Mouse (Mus musculus) MEL (cell line): Measurements from ENCODE around the gene Entr1. TPM values are rescaled to one million over a fixed set of nuclear protein-coding genes. Genes with fewer than 3 reads are reported as not detected.

Source experiments
- DNase-seq: peaks from one replicate; pipeline ENCODE4 v3.0.0; 2011; ENCODE audit warnings: low read depth, low spot score
- H3K27ac ChIP-seq: 2 replicates; pipeline ENCODE4 v1.5.1; 2012; ENCODE audit warnings: low read depth, mild to moderate bottlenecking, control low read depth, low read length, moderate library complexity; ENCODE audit not compliant: control insufficient read depth
- H3K27me3 ChIP-seq, 2 experiments: fragments of 150-350 bp in 1 of 2; sonication (generic) in 1 of 2; 2 replicates each; pipeline ENCODE4 v1.6.1; 2012; ENCODE audit warnings: low read length in 2 of 2, mild to moderate bottlenecking in 2 of 2, improper control_type of control experiment in 1 of 2, moderate library complexity in 1 of 2; ENCODE audit not compliant: insufficient read depth in 2 of 2, control insufficient read depth in 1 of 2
- H3K36me3 ChIP-seq, 2 experiments: 2 replicates each; pipeline ENCODE4 v1.6.1; 2012 to 2014; ENCODE audit warnings: low read length in 2 of 2, improper control_type of control experiment in 1 of 2, inconsistent platforms in 1 of 2, mild to moderate bottlenecking in 1 of 2; ENCODE audit not compliant: insufficient read depth in 2 of 2, control insufficient read depth in 1 of 2
- H3K4me1 ChIP-seq, 2 experiments: fragments of 150-350 bp in 1 of 2; sonication (generic) in 1 of 2; 2 replicates each; pipeline ENCODE4 v1.6.1; 2012; ENCODE audit warnings: low read length in 2 of 2, improper control_type of control experiment in 1 of 2, mild to moderate bottlenecking in 1 of 2; ENCODE audit not compliant: insufficient read depth in 2 of 2, control insufficient read depth in 1 of 2
- H3K4me3 ChIP-seq, 2 experiments: fragments of 150-350 bp in 1 of 2; sonication (generic) in 1 of 2; 2 replicates each; pipeline ENCODE4 v1.5.1; 2012; ENCODE audit warnings: low read depth in 2 of 2, low read length in 2 of 2, mild to moderate bottlenecking in 2 of 2, moderate library complexity in 2 of 2, control low read depth in 1 of 2, improper control_type of control experiment in 1 of 2; ENCODE audit not compliant: control insufficient read depth in 1 of 2, insufficient read depth in 1 of 2
- H3K79me2 ChIP-seq: 2 replicates; pipeline ENCODE4 v1.6.1; 2012; ENCODE audit warnings: mild to moderate bottlenecking, low read length, moderate library complexity; ENCODE audit not compliant: control insufficient read depth, poor library complexity, insufficient read depth
- H3K9ac ChIP-seq: 2 replicates; pipeline ENCODE4 v1.6.1; 2012; ENCODE audit warnings: low read depth, mild to moderate bottlenecking, control low read depth, low read length, moderate library complexity; ENCODE audit not compliant: control insufficient read depth, poor library complexity, severe bottlenecking
- H3K9me3 ChIP-seq: fragments of 150-350 bp; sonication (generic); replicated peaks from 2 replicates; pipeline ENCODE4 v1.6.1; 2012; ENCODE audit warnings: mild to moderate bottlenecking, low read length, improper control_type of control experiment, moderate library complexity; ENCODE audit not compliant: insufficient read depth
- CHD1 ChIP-seq: IDR thresholded peaks from 2 replicates; pipeline ENCODE4 v1.6.1; 2012; ENCODE audit warnings: low read depth, mild to moderate bottlenecking, inconsistent platforms, low read length, improper control_type of control experiment
- CHD2 ChIP-seq: IDR thresholded peaks from 2 replicates; pipeline ENCODE4 v1.6.1; 2011; ENCODE audit warnings: low read length, improper control_type of control experiment
- CTCF ChIP-seq, 3 experiments: IDR thresholded peaks in 2 of 3; conservative IDR thresholded peaks in 1 of 3; 2 replicates each; pipeline ENCODE4 v1.5.1; 2011 to 2012; ENCODE audit warnings: low read length in 3 of 3, low read depth in 2 of 3, mild to moderate bottlenecking in 2 of 3, improper control_type of control experiment in 1 of 3, inconsistent platforms in 1 of 3, mixed read lengths in 1 of 3, moderate library complexity in 1 of 3; ENCODE audit not compliant: control insufficient read depth in 1 of 3, insufficient read depth in 1 of 3, poor library complexity in 1 of 3, severe bottlenecking in 1 of 3
- GABPA ChIP-seq: IDR thresholded peaks from 2 replicates; pipeline ENCODE4 v1.6.1; 2012; ENCODE audit warnings: low read depth, mild to moderate bottlenecking, inconsistent platforms, low read length, improper control_type of control experiment, moderate library complexity
- JUND ChIP-seq: IDR thresholded peaks from 2 replicates; pipeline ENCODE4 v1.6.1; 2011; ENCODE audit warnings: low read depth, mild to moderate bottlenecking, improper control_type of control experiment, low read length
- MAFK ChIP-seq: IDR thresholded peaks from 2 replicates; pipeline ENCODE4 v1.6.1; 2011; ENCODE audit warnings: low read depth, mild to moderate bottlenecking, low read length, improper control_type of control experiment, borderline replicate concordance
- MAX ChIP-seq: IDR thresholded peaks from 2 replicates; pipeline ENCODE4 v1.6.1; 2011; ENCODE audit warnings: low read length, improper control_type of control experiment
- MXI1 ChIP-seq: IDR thresholded peaks from 2 replicates; pipeline ENCODE4 v1.6.1; 2011; ENCODE audit warnings: mild to moderate bottlenecking, low read depth, low read length, improper control_type of control experiment
- MYB ChIP-seq: IDR thresholded peaks from 2 replicates; pipeline ENCODE4 v1.6.1; 2011; ENCODE audit warnings: mild to moderate bottlenecking, low read depth, low read length, improper control_type of control experiment
- NRF1 ChIP-seq: IDR thresholded peaks from 2 replicates; pipeline ENCODE4 v1.6.1; 2014; ENCODE audit warnings: low read depth, mild to moderate bottlenecking, inconsistent platforms, low read length, improper control_type of control experiment, moderate library complexity; ENCODE audit not compliant: poor library complexity, insufficient read depth, severe bottlenecking
- RAD21 ChIP-seq: IDR thresholded peaks from 2 replicates; pipeline ENCODE4 v1.6.1; 2011; ENCODE audit warnings: mild to moderate bottlenecking, low read depth, low read length, improper control_type of control experiment
- SIN3A ChIP-seq: IDR thresholded peaks from 2 replicates; pipeline ENCODE4 v1.6.1; 2012; ENCODE audit warnings: low read length, improper control_type of control experiment, inconsistent platforms
- TCF12 ChIP-seq: IDR thresholded peaks from 2 replicates; pipeline ENCODE4 v1.6.1; 2014; ENCODE audit warnings: low read depth, mild to moderate bottlenecking, inconsistent platforms, low read length, improper control_type of control experiment, moderate library complexity
- UBTF ChIP-seq: IDR thresholded peaks from 2 replicates; pipeline ENCODE4 v1.6.1; 2012; ENCODE audit warnings: low read depth, mild to moderate bottlenecking, inconsistent platforms, low read length, improper control_type of control experiment, moderate library complexity, borderline replicate concordance; ENCODE audit not compliant: insufficient read depth
- ZC3H11A ChIP-seq: IDR thresholded peaks from 2 replicates; pipeline ENCODE4 v1.6.1; 2012; ENCODE audit warnings: low read depth, mild to moderate bottlenecking, inconsistent platforms, low read length, improper control_type of control experiment
- ZMIZ1 ChIP-seq: IDR thresholded peaks from 2 replicates; pipeline ENCODE4 v1.6.1; 2012; ENCODE audit warnings: low read depth, mild to moderate bottlenecking, inconsistent platforms, low read length, improper control_type of control experiment, moderate library complexity
- polyA plus RNA-seq, 2 experiments: library from polyadenylated mRNA; stranded (reverse) in 1 of 2; unstranded in 1 of 2; fragments of >175 nt in 1 of 2; fragments of >200 nt in 1 of 2; gene quantifications; 2 replicates each; pipeline versions ENCODE4 v1.2.1 to v1.2.4; 2012; ENCODE audit warnings: low replicate concordance in 2 of 2, low read depth in 1 of 2; ENCODE audit not compliant: insufficient read length in 2 of 2, insufficient read depth in 1 of 2, missing spikeins in 1 of 2
- total RNA-seq: library from RNA; depleted of rRNA; stranded (reverse); fragments of 300-350 nt; gene quantifications from 2 replicates; pipeline ENCODE4 v1.2.3, GENCODE M21; 2012

Entr1 gene
- total and polyA plus RNA-seq, 3 experiments = 63.6 to 71.1 TPM; not detected in 1

DNA sequence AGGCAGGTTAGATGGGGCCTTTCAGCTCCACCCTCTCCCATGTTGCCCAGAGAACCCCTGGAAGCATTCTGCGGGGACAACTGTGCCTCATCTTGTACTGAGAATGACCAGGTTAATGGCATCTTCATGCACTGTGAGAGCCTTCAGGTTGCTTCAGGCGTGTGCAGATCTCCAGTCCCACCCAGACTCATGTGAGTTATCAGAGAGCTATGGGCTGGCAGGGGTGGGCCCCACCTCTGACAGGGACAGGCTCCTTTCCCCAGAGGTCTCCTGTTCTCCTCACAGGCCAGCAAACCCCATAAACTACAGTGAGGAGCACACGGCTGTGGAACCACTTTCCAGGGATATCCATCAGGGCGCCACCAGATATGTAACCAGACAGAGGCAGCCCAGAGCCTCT is 11.9 kb upstream of the Entr1 start:
- no peak for TF ChIP-seq CHD1
- TF ChIP-seq UBTF = no peak
- no peak for TF ChIP-seq ZMIZ1
- no peak for TF ChIP-seq ZC3H11A
- TF ChIP-seq NRF1 = no peak
- no peak for TF ChIP-seq MAFK
- TF ChIP-seq MYB = no peak
- no peak for TF ChIP-seq MXI1
- no peak for TF ChIP-seq RAD21
- TF ChIP-seq MAX = no peak
- TF ChIP-seq GABPA = no peak
- TF ChIP-seq CTCF (IDR thresholded peaks at IDR 0.05 in 2 of 3, conservative IDR thresholded peaks at IDR 0.05 in 1 of 3; ENCODE audit: control insufficient read depth in 1 of 3, insufficient read depth in 1 of 3, low read depth in 2 of 3, low read length in 3 of 3, poor library complexity in 1 of 3, severe bottlenecking in 1 of 3) = no peak
- no peak for TF ChIP-seq SIN3A
- TF ChIP-seq TCF12 = no peak
- no peak overlapping the region for H3K27ac ChIP-seq
- DNase-seq = no peak
- H3K4me3 ChIP-seq = no peak overlapping the region
- no peaks in the 10 kb centered on the region; the same call in none of the 2 replicates for H3K79me2 ChIP-seq
- H3K36me3 ChIP-seq = peaks cover 0 to 8% of the 10 kb centered on the region in 2 experiments; a peak in 2 of 4 replicates
- no peaks in the 10 kb centered on the region for H3K9me3 ChIP-seq
- H3K9ac ChIP-seq = no peak overlapping the region
- H3K4me1 ChIP-seq = no peaks in the 10 kb centered on the region; a peak in 1 of 4 replicates
- H3K27me3 ChIP-seq = no peaks in the 10 kb centered on the region

DNA sequence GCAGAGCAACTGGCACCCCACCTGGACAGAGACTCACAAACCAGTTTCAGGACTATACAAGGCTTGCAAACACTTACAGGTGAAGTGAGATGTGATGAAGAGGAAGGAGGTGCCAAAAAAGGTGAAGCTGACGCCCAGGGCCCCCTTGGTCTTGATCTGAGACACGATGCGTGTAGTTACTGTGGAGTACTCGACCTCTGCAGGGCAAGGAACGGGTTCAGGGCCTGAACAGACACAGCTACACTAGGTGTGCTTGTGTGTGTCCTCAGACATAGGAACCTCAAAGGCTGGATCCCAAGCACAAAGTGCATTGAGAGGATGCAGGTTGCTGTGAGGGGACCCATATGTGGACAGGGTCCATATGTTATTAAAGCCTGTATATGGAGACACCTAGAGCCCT is 11.2 kb upstream of the Entr1 start:
- H3K4me1 ChIP-seq = no peaks in the 10 kb centered on the region
- TF ChIP-seq CHD2 (no peak), JUND (no peak)
- H3K27ac ChIP-seq = no peak overlapping the region
- peaks cover 0 to 15% of the 10 kb centered on the region in 2 experiments; a peak in 2 of 4 replicates for H3K36me3 ChIP-seq
- H3K27me3 ChIP-seq = no peaks in the 10 kb centered on the region
- DNase-seq = no peak
- no peak overlapping the region for H3K4me3 ChIP-seq
- no peaks in the 10 kb centered on the region; the same call in 1 of the 2 replicates for H3K79me2 ChIP-seq
- H3K9ac ChIP-seq = no peak overlapping the region
- no peaks in the 10 kb centered on the region for H3K9me3 ChIP-seq
